Mouse (Mus musculus) adrenal gland, postnatal 14 days (tissue): Measurements from ENCODE around the gene Lsm4. TPM values are rescaled to one million over a fixed set of nuclear protein-coding genes. Genes with fewer than 3 reads are reported as not detected.
A peak's percentile ranks its signal among the peaks of the same experiment; 100 is the strongest.

ENCODE experiments used
- DNase-seq: peaks from one replicate; pipeline ENCODE4 v3.0.0; 2021; ENCODE audit warnings: mixed read lengths
- total RNA-seq: library from RNA; stranded (reverse); gene quantifications from 2 replicates; pipeline ENCODE4 v1.2.3, GENCODE M21; 2021

Lsm4 gene
- total RNA-seq, 1 experiment from 2014 or later = 78.6 TPM

GRCm38 (mm10) chr8:70700555-70700922, 27.5 kb downstream of the Lsm4 start:
- peak; percentile 95 for DNase-seq

- no peak for DNase-seq
These were observed 28.3 kb downstream of the Lsm4 start for GRCm38 (mm10) chr8:70701048-70701981.

DNA sequence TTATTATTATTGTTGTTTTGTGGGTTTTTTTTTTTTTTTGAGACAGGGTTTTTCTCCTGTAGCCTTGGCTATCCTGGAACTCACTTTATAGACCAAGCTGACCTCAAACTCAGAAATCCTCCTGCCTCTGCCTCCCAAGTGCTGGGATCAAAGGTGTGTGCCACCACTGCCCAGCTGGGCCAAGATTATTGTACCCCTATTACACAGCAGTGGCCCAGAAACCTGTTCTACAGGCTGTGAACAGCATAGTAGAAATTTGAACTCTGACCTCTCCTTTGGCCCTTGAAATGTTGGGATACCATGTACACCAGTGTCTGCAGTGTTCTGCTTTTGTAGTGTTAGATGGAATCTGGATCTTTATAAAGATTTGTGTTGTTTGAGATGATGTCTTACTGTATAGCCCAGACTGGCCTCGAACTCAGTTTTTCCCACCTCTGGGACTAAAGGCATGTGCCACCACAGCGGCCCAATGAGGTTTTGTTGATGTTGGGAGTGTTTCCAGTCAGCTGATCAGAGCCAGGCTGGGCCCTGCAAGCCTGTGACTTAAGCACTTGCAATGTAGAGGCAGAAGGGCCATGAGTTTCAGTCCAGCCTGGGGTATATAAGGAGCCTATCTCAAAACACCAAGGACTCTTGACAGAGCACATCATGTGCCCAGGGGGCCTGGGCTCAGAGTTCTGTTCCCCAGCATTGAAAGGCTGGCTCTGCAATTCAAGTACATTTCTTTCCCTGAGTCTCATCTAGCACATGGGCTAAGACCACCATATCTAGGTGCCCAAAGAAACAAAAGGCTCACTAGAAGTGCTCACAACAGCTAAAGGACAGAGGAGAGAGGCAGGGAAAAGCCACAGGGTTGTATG, 29.2 kb downstream of the Lsm4 start:
- no peak for DNase-seq

GRCm38 (mm10) chr8:70702842-70703182, 29.8 kb downstream of the Lsm4 start:
- DNase-seq = peak; percentile 83

DNA sequence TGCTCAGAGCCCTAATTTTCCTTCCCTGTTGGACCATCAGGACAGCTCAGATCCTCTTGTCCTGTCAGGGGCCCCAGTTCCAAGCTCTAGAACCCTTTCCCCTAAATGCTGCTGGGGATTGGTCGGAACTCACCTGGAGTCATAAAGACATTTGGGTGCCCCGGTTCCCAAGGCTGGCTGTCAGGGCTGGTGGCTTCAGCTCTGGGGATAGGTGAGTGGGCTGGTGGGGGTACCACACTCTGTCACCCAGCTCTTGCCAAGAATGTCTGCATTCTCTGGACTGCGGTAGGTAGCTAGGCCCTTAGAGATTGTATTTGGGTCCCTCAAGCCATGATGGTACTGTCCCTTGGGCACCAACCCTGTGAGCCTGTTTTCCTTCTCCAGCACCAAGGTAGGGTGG, 30.2 kb downstream of the Lsm4 start, which contains the start of gene Iqcn:
Gene Iqcn, plus strand, starts transcription at position 171 of the 400 bp plus-strand sequence.
- DNase-seq = no peak

GRCm38 (mm10) chr8:70708281-70708680, 35.2 kb downstream of the Lsm4 start:
- DNase-seq = peak; percentile 70

GRCm38 (mm10) chr8:70709794-70710193, 36.7 kb downstream of the Lsm4 start:
- no peak for DNase-seq

DNA sequence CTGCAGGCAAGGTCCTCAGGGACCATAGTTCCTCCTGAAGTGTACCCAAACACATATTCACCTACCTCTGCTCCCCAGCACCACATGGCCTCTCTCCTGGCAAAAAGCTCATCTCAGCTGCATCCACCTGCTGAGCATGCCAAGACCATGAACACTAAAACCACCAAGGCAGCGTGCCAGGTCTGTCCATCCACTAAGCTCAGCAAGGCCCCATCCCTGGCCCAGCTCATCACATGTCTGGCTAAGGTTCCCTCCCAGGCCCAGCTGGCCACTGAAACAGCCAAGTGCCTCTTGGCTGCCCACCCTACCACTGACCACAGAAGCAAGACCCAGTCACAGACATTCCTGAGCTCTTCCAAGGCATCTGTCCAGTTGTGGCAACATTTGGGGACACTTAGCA, 37.2 kb downstream of the Lsm4 start:
- peak; percentile 52 for DNase-seq

DNA sequence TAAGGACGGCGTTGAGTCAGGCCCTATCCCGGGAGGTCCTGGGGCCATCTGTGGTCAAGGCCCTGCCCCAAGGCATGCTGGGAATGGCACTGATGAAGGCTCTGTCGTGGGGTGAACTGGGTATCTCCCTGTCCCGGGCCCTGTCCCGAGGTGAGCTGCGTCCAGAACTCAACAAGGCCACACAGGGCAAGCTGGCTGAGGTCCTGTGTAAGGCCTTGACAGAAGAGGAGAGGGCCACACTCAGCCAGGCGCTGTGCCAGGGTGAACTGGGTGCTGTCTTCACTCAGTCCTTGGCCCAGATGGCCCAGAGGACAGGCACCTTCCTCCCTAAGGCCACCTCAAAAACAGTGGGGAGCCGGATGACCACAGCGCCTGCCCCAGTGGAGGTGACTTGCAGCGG, 38.0 kb downstream of the Lsm4 start:
- peak; percentile 83 for DNase-seq

GRCm38 (mm10) chr8:70713991-70714390, 40.9 kb downstream of the Lsm4 start:
- no peak for DNase-seq

GRCm38 (mm10) chr8:70715086-70715485, 42.0 kb downstream of the Lsm4 start:
- no peak for DNase-seq

DNA sequence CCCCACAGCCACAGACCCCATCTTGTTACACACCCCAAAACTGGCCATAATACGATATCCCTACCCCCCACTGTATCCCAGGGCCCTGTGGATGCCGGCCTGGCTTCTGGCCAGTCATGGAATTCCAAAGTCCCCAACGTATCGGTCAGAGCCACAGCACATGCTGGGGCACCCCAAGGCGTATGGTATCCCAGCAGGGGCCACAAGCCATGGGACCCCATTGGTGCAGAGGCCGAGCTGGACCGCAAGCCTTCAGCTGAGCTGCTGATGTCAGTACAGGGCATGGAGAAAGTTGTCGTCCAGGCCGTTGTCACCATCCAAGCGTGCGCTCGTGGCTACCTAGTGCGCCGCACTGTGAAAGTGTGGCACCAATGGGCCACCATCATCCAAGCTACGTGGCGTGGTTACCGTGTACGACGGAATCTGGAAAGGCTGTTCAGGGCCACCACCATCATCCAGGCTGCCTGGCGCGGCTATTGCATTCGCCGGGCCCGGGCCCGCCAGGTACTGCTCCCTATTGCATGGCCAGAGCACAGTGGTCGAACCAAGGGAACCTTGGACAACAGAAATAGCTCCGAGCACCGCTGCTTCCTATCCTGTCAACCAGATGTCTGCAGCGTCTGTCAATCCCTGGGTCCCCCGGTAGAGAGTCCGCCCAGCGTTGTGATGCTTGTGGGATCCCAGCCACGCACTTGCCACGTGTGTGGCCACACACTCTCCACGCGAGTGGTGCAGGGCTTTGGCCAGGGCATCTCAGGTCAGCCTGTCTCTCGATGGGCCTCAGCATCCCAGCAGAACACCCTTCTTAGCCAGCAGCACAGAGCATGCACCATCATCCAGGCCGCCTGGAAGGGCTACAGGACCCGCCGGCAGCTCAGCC, 43.7 kb downstream of the Lsm4 start:
- peak; percentile 2 for DNase-seq

- peak; percentile 77 for DNase-seq
These were observed 45.2 kb downstream of the Lsm4 start, which contains the start of gene Gm3336 for GRCm38 (mm10) chr8:70718297-70718696. TSS of gene Gm3336 (plus strand) at chr8:70718543.

DNA sequence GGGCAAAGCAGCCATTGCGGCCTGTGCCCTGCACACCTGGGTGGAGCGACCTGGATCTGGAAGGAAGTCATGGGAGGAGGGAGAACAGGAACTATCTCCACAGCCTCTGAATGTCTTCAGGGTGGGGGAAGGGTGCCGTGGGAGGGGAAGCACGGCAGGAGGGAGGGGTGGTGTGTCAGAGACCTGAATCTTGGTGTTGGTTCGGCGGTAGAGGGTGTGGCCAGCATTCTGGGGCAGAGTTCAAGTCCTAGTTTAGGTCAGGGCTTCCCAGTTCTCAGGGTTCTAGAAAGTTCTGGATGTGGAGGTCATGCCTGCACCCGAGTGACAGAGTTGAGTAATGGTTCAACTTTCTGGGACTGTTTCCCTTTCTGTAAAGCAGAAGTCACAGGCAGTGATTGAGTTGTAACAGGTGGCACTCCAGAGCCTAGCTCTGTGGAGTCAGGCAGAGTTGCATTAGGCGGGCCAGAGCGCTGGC, 46.8 kb downstream of the Lsm4 start:
- no peak for DNase-seq

GRCm38 (mm10) chr8:70720739-70721138, 47.7 kb downstream of the Lsm4 start:
- DNase-seq = peak; percentile 85

GRCm38 (mm10) chr8:70721601-70722000, 48.6 kb downstream of the Lsm4 start:
- no peak for DNase-seq

DNA sequence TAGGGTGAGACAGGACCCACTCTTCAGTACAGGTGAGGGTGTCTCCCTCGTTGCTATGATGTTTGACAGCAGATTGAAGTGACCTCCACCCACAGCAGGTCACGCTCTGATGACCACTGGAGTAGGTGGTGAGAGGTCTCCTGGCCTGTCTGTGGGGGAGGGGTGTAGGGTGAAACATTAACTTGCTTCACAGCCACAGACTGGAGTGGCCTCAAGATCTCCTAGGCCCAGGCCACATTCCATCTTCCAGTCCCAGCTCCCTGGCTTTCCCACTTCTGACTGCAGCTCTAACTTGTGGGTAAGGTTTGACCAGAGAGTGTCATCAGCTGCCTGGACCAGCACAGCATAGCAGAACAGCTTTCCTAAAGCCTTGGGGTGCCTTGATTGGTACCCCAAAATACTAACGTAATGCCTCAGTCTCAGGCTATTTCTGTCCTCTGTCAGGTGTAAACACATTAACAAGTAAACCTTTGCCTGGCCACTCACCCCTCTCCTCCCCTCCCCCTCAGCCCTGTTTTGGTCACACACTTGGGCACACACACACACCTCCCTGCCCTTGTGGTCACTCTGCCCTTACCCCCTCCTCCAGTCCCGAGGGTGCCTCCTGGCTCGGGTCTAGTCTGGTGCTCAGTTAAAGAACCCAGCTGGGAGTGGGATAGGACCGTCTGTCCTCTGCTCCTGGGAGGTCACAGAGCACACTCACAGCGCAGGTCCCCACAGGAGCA, 50.6 kb downstream of the Lsm4 start, which contains the start of gene Pde4c:
Gene Pde4c, plus strand, starts transcription at position 235 of the 725 bp plus-strand sequence.
- no peak for DNase-seq

DNA sequence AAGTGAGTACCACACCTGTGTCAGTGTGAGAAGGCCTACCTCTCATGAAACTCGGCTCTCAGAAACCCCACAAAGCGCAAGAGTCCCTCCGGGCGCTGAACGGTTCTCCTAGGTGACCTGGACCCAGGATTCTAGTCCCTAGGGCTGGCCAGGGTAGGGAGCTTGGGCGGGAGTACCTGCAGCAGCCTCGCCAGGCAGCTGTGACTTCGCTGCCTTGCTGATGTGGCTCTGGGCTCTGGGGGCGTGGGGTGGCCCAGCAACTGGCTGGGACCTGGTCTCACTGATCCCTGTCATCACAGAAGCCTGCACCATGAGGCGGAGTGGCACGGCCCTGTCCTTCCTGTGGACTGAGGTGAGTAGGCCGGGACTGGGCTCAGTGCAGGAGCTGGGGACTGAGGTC, 51.2 kb downstream of the Lsm4 start:
- no peak for DNase-seq

DNA sequence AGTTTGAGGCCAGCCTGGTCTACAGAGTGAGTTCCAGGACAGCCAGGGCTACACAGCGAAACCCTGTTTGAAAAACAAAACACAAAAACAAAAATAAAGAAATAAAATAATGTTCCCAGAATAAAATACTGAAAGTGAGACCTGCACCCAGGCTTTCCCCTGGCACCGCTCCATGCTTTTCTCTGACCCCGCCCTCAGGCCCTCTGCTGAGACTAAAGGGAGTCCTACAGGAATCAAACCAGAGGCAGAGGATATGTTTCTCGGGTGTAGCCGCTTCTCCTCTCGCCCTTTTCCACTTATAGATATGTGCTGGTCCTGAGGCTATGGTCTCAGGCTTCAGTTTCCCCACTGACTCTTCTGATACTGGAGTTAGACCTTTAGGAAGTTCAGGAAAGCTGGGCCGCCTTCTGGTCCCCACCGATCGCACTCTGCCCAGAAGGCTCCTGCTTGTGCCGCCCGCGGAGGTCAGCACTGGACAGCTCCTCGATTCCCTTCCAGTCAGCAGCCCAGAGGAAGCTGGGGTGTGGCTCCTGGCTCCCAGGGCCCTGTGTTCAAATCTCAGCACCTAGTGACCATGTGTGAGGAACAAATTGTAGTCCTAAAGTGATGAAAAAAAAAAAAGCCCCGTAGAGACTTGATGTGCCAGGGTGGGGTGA, 52.9 kb downstream of the Lsm4 start:
- peak; percentile 66 for DNase-seq

DNA sequence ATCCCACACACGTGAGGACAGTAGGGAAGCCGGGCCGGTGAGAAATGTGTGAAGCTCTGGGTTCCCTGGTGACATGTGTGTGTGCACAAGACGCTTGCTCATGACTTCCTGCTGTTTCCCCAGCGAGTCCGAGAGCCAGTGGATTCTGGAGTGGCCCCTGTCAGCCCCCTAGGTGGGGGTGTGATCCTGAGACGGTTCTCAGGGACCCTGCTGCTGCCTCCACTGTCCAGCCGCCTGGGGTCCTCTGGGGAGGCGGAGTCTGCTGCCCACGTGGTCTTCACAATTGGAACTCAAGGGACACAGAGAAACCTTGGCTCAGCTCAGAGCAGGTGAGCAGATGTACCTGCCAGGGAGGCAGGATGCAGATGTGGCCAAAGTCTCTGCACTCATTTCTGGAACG, 53.7 kb downstream of the Lsm4 start:
- DNase-seq = no peak
